Mouse (Mus musculus): ENCODE data around the gene Ski. TPM values are rescaled to one million over a fixed set of nuclear protein-coding genes. Genes with fewer than 3 reads are reported as not detected.

The Ski gene
- polyA plus RNA-seq, 1 experiment: 32.2 TPM

GRCm38 (mm10) chr4:155172909-155173821 lies 49.2 kb downstream of the Ski start:
- TF ChIP-seq CTCF (IDR thresholded peaks at IDR 0.05; ENCODE audit: extremely low read depth, insufficient read depth, insufficient read length, insufficient replicate concordance): no peak
- TF ChIP-seq POLR2A (IDR thresholded peaks at IDR 0.05; ENCODE audit: low read depth, low read length): no peak
- Histone ChIP-seq H3K27me3 (ENCODE audit: control insufficient read depth, insufficient read depth, low read length) (no peaks in the 10 kb centered on the region), H3K4me3 (ENCODE audit: extremely low read depth, insufficient read depth, insufficient read length) (no peak overlapping the region), H3K27ac (ENCODE audit: insufficient read depth, low read length) (peak overlapping the region; percentile 48; the same call in 1 of the 2 replicates), H3K4me1 (ENCODE audit: control insufficient read depth, insufficient read depth, insufficient read length) (peaks cover 37% of the 10 kb centered on the region), H3K36me3 (ENCODE audit: control insufficient read depth, insufficient read depth, low read length) (no peaks in the 10 kb centered on the region)
- WGBS: 87% methylated on average over 21 of the region's 21 CpGs
- peak in 1 of 2 experiments; percentile 26 for DNase-seq (ENCODE audit: low read depth in 1 of 2, low spot score in 2 of 2)

GRCm38 (mm10) chr4:155171961-155172533 lies 50.3 kb downstream of the Ski start:
- DNase-seq (ENCODE audit: low read depth in 1 of 2, low spot score in 2 of 2): no peak
- Histone ChIP-seq H3K4me1 (ENCODE audit: control insufficient read depth, insufficient read depth, insufficient read length) (peaks cover 27% of the 10 kb centered on the region), H3K27me3 (ENCODE audit: control insufficient read depth, insufficient read depth, low read length) (no peaks in the 10 kb centered on the region), H3K4me3 (ENCODE audit: extremely low read depth, insufficient read depth, insufficient read length) (no peak overlapping the region), H3K27ac (ENCODE audit: insufficient read depth, low read length) (no peak overlapping the region), H3K36me3 (ENCODE audit: control insufficient read depth, insufficient read depth, low read length) (no peaks in the 10 kb centered on the region)
- 80% methylated on average over 5 of the region's 5 CpGs for whole genome bisulfite sequencing
- TF ChIP-seq POLR2A (IDR thresholded peaks at IDR 0.05; ENCODE audit: low read depth, low read length): no peak
- TF ChIP-seq CTCF (IDR thresholded peaks at IDR 0.05; ENCODE audit: extremely low read depth, insufficient read depth, insufficient read length, insufficient replicate concordance): no peak

DNA sequence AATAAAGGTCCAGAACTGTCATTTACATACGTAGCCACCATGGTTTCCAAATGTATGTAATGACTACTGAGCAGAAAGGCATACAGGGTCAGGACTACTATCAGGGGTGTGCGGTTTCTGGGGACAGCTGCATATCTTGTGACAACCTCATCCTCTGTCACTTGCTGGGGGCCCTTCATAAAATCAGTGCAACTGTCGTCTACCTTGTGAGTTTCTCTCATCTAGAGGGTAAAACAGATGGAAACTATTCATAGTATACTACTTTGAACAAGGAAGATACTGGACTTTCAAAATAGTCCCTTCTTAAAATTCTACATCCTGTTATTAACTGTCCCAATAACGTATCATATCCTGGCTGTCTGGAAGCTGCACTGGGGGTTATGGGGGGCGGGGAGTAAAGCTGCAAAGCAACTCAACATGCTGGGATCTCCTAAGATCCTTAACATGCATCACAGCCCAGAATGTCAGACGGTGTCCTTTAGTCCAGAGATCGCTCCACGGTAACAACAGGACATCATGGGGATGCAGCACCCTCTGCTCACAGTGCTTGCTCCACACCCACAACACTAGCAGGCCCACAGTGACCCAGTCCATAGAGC lies 51.7 kb downstream of the Ski start:
- DNase-seq (ENCODE audit: low read depth in 1 of 2, low spot score in 2 of 2): no peak
- Histone ChIP-seq H3K36me3 (ENCODE audit: control insufficient read depth, insufficient read depth, low read length) (no peaks in the 10 kb centered on the region), H3K4me1 (ENCODE audit: control insufficient read depth, insufficient read depth, insufficient read length) (peaks cover 21% of the 10 kb centered on the region), H3K27ac (ENCODE audit: insufficient read depth, low read length) (no peak overlapping the region; the same call in 1 of the 2 replicates), H3K27me3 (ENCODE audit: control insufficient read depth, insufficient read depth, low read length) (no peaks in the 10 kb centered on the region), H3K4me3 (ENCODE audit: extremely low read depth, insufficient read depth, insufficient read length) (no peak overlapping the region)
- WGBS: 68% methylated on average over 8 of the region's 8 CpGs
- TF ChIP-seq POLR2A (IDR thresholded peaks at IDR 0.05; ENCODE audit: low read depth, low read length) (no peak), CTCF (IDR thresholded peaks at IDR 0.05; ENCODE audit: extremely low read depth, insufficient read depth, insufficient read length, insufficient replicate concordance) (no peak)

GRCm38 (mm10) chr4:155168835-155169252 lies 53.5 kb downstream of the Ski start:
- Histone ChIP-seq H3K27me3 (ENCODE audit: control insufficient read depth, insufficient read depth, low read length) (no peaks in the 10 kb centered on the region), H3K27ac (ENCODE audit: insufficient read depth, low read length) (no peak overlapping the region), H3K36me3 (ENCODE audit: control insufficient read depth, insufficient read depth, low read length) (no peaks in the 10 kb centered on the region), H3K4me3 (ENCODE audit: extremely low read depth, insufficient read depth, insufficient read length) (no peak overlapping the region), H3K4me1 (ENCODE audit: control insufficient read depth, insufficient read depth, insufficient read length) (peaks cover 30% of the 10 kb centered on the region)
- TF ChIP-seq CTCF (IDR thresholded peaks at IDR 0.05; ENCODE audit: extremely low read depth, insufficient read depth, insufficient read length, insufficient replicate concordance) (no peak), POLR2A (IDR thresholded peaks at IDR 0.05; ENCODE audit: low read depth, low read length) (no peak)
- 70% methylated on average over 8 of the region's 8 CpGs for WGBS
- DNase-seq (ENCODE audit: low read depth in 1 of 2, low spot score in 2 of 2): no peak

DNA sequence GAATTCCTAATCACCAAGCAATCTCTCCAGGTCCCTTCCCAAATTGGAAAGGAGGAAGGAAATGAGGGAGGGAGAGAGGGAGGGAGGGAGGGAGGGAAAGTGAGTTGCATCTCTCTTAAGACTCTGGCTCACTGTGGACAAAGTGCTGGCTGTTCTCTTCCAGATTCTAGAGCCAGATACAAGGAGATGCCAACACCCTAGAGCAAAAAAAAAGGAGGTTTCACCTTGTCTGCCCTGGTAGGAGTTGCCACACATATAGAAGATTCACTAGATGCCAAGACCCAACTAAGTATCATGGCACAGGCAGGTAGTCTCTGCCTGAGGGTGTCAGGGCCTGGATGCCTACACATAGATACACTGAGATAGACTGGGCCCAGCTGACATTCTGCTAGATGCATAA lies 56.5 kb downstream of the Ski start:
- Histone ChIP-seq H3K4me3 (ENCODE audit: extremely low read depth, insufficient read depth, insufficient read length) (no peak overlapping the region), H3K27me3 (ENCODE audit: control insufficient read depth, insufficient read depth, low read length) (no peaks in the 10 kb centered on the region), H3K4me1 (ENCODE audit: control insufficient read depth, insufficient read depth, insufficient read length) (peaks cover 48% of the 10 kb centered on the region), H3K27ac (ENCODE audit: insufficient read depth, low read length) (no peak overlapping the region), H3K36me3 (ENCODE audit: control insufficient read depth, insufficient read depth, low read length) (no peaks in the 10 kb centered on the region)
- no peak for DNase-seq (ENCODE audit: low read depth in 1 of 2, low spot score in 2 of 2)
- TF ChIP-seq CTCF (IDR thresholded peaks at IDR 0.05; ENCODE audit: extremely low read depth, insufficient read depth, insufficient read length, insufficient replicate concordance) (no peak), POLR2A (IDR thresholded peaks at IDR 0.05; ENCODE audit: low read depth, low read length) (no peak)

DNA sequence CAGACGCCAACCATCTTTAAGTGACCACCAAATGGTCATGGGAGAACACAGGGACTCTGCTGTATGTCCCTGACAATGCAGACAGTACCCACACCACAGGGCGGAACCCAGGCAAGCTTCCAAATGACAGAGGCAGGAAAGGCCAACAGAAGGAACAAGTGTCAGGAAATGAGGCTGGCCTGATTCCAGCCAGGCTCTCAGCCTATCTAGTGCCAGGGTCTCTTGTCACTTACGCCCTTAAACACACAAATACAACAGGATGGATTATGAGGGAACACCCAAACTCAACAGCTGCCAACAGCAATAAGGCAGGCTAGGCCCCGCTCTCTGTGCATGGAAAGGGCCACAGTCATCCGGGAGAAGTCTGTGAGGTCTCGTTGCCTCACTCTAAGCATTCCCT lies 57.8 kb downstream of the Ski start:
- no peak overlapping the region for H3K4me3 ChIP-seq (ENCODE audit: extremely low read depth, insufficient read depth, insufficient read length)
- no peak for DNase-seq (ENCODE audit: low read depth in 1 of 2, low spot score in 2 of 2)
- H3K27ac ChIP-seq (ENCODE audit: insufficient read depth, low read length): no peak overlapping the region; the same call in 1 of the 2 replicates
- 77% methylated on average over 6 of the region's 6 CpGs for WGBS
- H3K27me3 ChIP-seq (ENCODE audit: control insufficient read depth, insufficient read depth, low read length): no peaks in the 10 kb centered on the region
- TF ChIP-seq CTCF (IDR thresholded peaks at IDR 0.05; ENCODE audit: extremely low read depth, insufficient read depth, insufficient read length, insufficient replicate concordance): no peak
- TF ChIP-seq POLR2A (IDR thresholded peaks at IDR 0.05; ENCODE audit: low read depth, low read length): no peak
- peaks cover 2% of the 10 kb centered on the region for H3K36me3 ChIP-seq (ENCODE audit: control insufficient read depth, insufficient read depth, low read length)
- H3K4me1 ChIP-seq (ENCODE audit: control insufficient read depth, insufficient read depth, insufficient read length): peaks cover 47% of the 10 kb centered on the region
